Mouse (Mus musculus) C2C12 (cell line): ENCODE results near the gene Dscam. TPM values are rescaled to one million over a fixed set of nuclear protein-coding genes. Genes with fewer than 3 reads are reported as not detected.

Experiments
- H3K27me3 ChIP-seq: one replicate; pipeline ENCODE4 v1.6.1; 2011; ENCODE audit not compliant: control insufficient read depth, insufficient read depth, insufficient read length
- H3K36me3 ChIP-seq: one replicate; pipeline ENCODE4 v1.6.1; 2011; ENCODE audit not compliant: control insufficient read depth, insufficient read depth
- H3K4me3 ChIP-seq: one replicate; pipeline ENCODE4 v1.5.1; 2011; ENCODE audit warnings: mild to moderate bottlenecking, control low read depth; ENCODE audit not compliant: poor library complexity, insufficient read depth, severe bottlenecking
- H3K79me2 ChIP-seq: one replicate; pipeline ENCODE4 v1.6.1; 2011; ENCODE audit not compliant: control insufficient read depth, insufficient read depth
- H3K79me3 ChIP-seq: one replicate; pipeline ENCODE4 v1.6.1; 2011; ENCODE audit warnings: low read depth, control low read depth
- H3ac ChIP-seq: one replicate; pipeline ENCODE3; 2011; ENCODE audit warnings: low read depth; ENCODE audit not compliant: control insufficient read depth, insufficient read length
- CEBPB ChIP-seq: IDR thresholded peaks from one replicate; pipeline ENCODE4 v1.6.1; 2011; ENCODE audit warnings: low read depth, mild to moderate bottlenecking, control low read depth, moderate library complexity
- CTCF ChIP-seq: IDR thresholded peaks from one replicate; pipeline ENCODE4 v1.5.1; 2011; ENCODE audit not compliant: control insufficient read depth, insufficient read depth, insufficient read length
- FOSL1 ChIP-seq: IDR thresholded peaks from one replicate; pipeline ENCODE4 v1.8.0; 2011; ENCODE audit warnings: mild to moderate bottlenecking, low read length; ENCODE audit not compliant: poor library complexity, insufficient read depth, severe bottlenecking
- MAX ChIP-seq: IDR thresholded peaks from one replicate; pipeline ENCODE4 v1.6.1; 2011; ENCODE audit warnings: mild to moderate bottlenecking, control low read depth
- MYOD1 ChIP-seq: IDR thresholded peaks from one replicate; pipeline ENCODE4 v1.6.1; 2011; ENCODE audit warnings: low read depth; ENCODE audit not compliant: control insufficient read depth, insufficient read length
- MYOG ChIP-seq: IDR thresholded peaks from one replicate; pipeline ENCODE4 v1.6.1; 2011; ENCODE audit not compliant: control insufficient read depth, insufficient read length; ENCODE audit errors: extremely low read depth
- USF1 ChIP-seq: IDR thresholded peaks from one replicate; pipeline ENCODE4 v1.6.1; 2011; ENCODE audit warnings: low read depth, mild to moderate bottlenecking, control low read depth, moderate library complexity
- polyA plus RNA-seq: library from polyadenylated mRNA; unstranded; fragments of >200 nt; fragmentation: generic; extraction: Trizol; gene quantifications from one replicate; pipeline ENCODE4 v1.2.1, GENCODE M21; 2012; ENCODE audit warnings: missing spikeins

Dscam gene
- polyA plus RNA-seq, 1 experiment: not detected

- Histone ChIP-seq H3K27me3 (no peaks in the 10 kb centered on the region), H3K4me3 (no peak overlapping the region), H3K36me3 (no peaks in the 10 kb centered on the region), H3K79me3 (no peaks in the 10 kb centered on the region), H3K79me2 (no peaks in the 10 kb centered on the region), H3ac (no peak overlapping the region)
- TF ChIP-seq CEBPB (no peak), USF1 (no peak), MYOG (no peak), MYOD1 (no peak), MAX (no peak), CTCF (no peak), FOSL1 (no peak)
These were observed 350.9 kb downstream of the Dscam start for GRCm38 (mm10) chr16:96819649-96820048.

DNA sequence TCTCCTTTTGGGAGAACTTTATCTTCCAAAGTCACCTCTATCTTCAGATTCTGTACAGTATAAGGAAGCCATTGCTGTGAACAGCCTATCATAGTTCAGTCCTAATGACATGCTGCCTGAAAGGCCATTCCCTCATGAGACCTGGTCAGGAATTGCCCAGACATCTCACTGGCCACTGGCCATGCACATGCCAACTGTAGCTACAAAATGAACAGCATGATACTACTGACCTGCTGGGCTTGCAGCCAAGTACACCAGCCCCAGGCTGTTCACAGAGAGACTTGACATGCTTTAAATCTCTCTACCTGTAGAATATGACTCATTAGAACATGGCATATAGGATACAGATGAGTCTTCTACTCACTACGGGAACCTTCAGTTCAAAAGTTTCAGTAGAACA, 364.3 kb downstream of the Dscam start:
- TF ChIP-seq CTCF: no peak
- TF ChIP-seq CEBPB: no peak
- TF ChIP-seq FOSL1: no peak
- TF ChIP-seq MYOD1: no peak
- Histone ChIP-seq H3K36me3 (no peaks in the 10 kb centered on the region), H3K79me2 (no peaks in the 10 kb centered on the region), H3K27me3 (no peaks in the 10 kb centered on the region), H3K4me3 (no peak overlapping the region), H3K79me3 (no peaks in the 10 kb centered on the region), H3ac (no peak overlapping the region)

DNA sequence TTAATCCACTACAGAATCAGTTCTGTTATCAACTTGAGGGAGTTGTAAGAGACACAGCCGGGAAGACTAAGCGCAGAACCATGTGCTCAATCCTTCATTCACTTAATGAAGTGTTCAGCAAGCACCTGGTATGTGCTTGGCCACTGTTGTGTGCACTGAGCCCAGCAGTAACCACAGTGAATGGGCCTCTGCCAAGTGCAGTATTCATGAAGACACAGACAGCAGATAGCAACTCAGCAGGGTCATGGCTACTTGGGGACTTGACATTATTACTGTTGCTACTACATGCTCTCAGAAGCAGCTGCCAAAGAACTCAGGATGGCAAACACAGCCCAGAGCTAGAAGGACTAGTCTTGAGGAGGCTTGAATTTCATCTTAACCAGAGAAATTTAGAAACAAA, 367.9 kb downstream of the Dscam start:
- H3K36me3 ChIP-seq: no peaks in the 10 kb centered on the region
- H3ac ChIP-seq: no peak overlapping the region
- no peaks in the 10 kb centered on the region for H3K79me2 ChIP-seq
- no peaks in the 10 kb centered on the region for H3K27me3 ChIP-seq
- no peaks in the 10 kb centered on the region for H3K79me3 ChIP-seq
- TF ChIP-seq MAX (no peak), CTCF (no peak), MYOG (no peak), USF1 (no peak), FOSL1 (no peak), MYOD1 (no peak), CEBPB (no peak)
- H3K4me3 ChIP-seq: no peak overlapping the region

DNA sequence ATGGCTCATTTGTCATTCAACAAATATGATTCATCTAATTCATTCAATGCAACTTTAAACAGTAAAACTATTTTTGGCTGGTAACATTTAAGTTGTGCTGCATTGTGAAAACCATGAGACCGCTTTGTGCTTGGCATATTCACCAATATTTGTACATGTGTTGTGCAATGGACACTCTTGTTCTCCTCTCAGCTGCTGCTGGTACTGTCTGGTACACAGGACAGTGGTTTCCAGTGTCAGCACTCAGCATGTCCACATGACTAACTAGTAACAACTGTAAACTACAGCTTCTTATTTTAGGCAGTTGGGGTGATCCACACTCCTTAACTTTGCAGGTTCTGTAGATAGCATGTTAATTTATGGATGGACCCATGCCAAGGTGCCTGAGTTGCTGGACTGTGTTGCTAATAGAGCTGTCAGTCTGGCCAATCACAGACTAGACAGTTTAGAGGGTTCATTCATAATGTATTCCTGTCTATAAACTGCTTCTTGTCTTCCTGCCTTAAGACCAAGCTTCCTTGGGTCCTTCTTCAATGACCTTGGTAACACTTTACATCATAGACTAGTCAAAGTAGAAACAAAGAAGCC, 368.8 kb downstream of the Dscam start:
- no peak for TF ChIP-seq USF1
- TF ChIP-seq CEBPB: no peak
- no peak for TF ChIP-seq MYOG
- no peak for TF ChIP-seq MYOD1
- no peak for TF ChIP-seq CTCF
- TF ChIP-seq MAX: no peak
- no peak for TF ChIP-seq FOSL1
- no peaks in the 10 kb centered on the region for H3K79me2 ChIP-seq
- no peaks in the 10 kb centered on the region for H3K36me3 ChIP-seq

GRCm38 (mm10) chr16:96795431-96795830, 375.1 kb downstream of the Dscam start:
- no peak overlapping the region for H3ac ChIP-seq
- H3K36me3 ChIP-seq: no peaks in the 10 kb centered on the region
- H3K27me3 ChIP-seq: no peaks in the 10 kb centered on the region
- no peaks in the 10 kb centered on the region for H3K79me3 ChIP-seq
- TF ChIP-seq CTCF: no peak
- TF ChIP-seq MAX: no peak
- no peak for TF ChIP-seq MYOG
- TF ChIP-seq USF1: no peak
- no peak for TF ChIP-seq FOSL1
- no peak for TF ChIP-seq MYOD1
- TF ChIP-seq CEBPB: no peak
- H3K4me3 ChIP-seq: no peak overlapping the region
- no peaks in the 10 kb centered on the region for H3K79me2 ChIP-seq

More for the DNA sequence above, 368.8 kb downstream of the Dscam start:
- no peaks in the 10 kb centered on the region for H3K27me3 ChIP-seq
- H3K79me3 ChIP-seq: no peaks in the 10 kb centered on the region
- H3K4me3 ChIP-seq: no peak overlapping the region
- H3ac ChIP-seq: no peak overlapping the region

DNA sequence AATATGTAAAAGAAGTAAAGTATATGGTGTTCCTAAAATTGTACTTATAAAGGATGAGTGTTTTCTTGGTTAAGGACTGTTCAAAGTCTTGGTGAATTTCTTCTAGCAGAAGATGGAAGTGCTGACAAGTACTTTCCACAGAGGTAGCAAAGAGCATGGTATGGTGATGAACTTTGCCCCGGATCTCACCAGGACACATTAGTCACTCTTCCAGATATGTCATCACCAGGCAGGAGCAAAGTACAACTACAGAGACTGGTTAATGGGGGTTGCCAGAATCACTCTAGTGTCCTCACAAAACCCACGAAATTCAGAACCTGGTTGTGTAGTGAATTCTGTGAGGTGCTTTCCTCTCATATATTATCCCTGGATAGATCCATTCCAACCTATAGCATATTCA, 379.2 kb downstream of the Dscam start:
- H3K27me3 ChIP-seq: no peaks in the 10 kb centered on the region
- TF ChIP-seq MYOD1 (no peak), USF1 (no peak), FOSL1 (no peak), CTCF (no peak), MAX (no peak), MYOG (no peak), CEBPB (no peak)
- no peaks in the 10 kb centered on the region for H3K79me2 ChIP-seq

More for the DNA sequence above, 379.2 kb downstream of the Dscam start:
- no peak overlapping the region for H3K4me3 ChIP-seq
- no peak overlapping the region for H3ac ChIP-seq
- H3K79me3 ChIP-seq: no peaks in the 10 kb centered on the region
- no peaks in the 10 kb centered on the region for H3K36me3 ChIP-seq
